In genomic region chr6:55560606-55561005, GRCm38 (mm10) we compare ENCODE assay signal across 29 mouse cellular contexts.
DNase-seq lines count a peak whose midpoint lies in the region; ATAC-seq and TF ChIP-seq lines count a peak whose summit lies in the region.
"Had no signal": no experiment of that assay in that cellular context is flagged by ENCODE, and none has a peak within 500 bp of the region (broad histone marks: within the 10 kb centered on the region; RNA-seq: fewer than 3 reads in every experiment).

No protein-coding gene starts in this region.

- H3K4me1 ChIP-seq in cerebellum, adult 2 months (ENCODE audit: control insufficient read depth, insufficient read depth, low read length) = no peaks in the 10 kb centered on the region
- peaks cover 11% of the 10 kb centered on the region for H3K4me1 ChIP-seq in forebrain, embryonic 15.5 days
- no peaks in the 10 kb centered on the region for H3K4me1 ChIP-seq in forebrain, embryonic 11.5 days (replicated peaks; ENCODE audit: control insufficient read depth, insufficient read depth, low read length)
- H3K4me1 ChIP-seq: embryonic facial prominence, embryonic 12.5 days; limb, embryonic 10.5 days; limb, embryonic 15.5 days; liver, embryonic 13.5 days; megakaryocyte, embryonic 14.5 days; midbrain, embryonic 13.5 days had no signal

- no peak for TF ChIP-seq CTCF in cerebellum, adult 2 months (IDR thresholded peaks at IDR 0.05; ENCODE audit: borderline replicate concordance, insufficient read depth, low read depth, low read length)
- TF ChIP-seq CTCF in brain, embryonic 14.5 days (IDR thresholded peaks at IDR 0.05; ENCODE audit: borderline replicate concordance, extremely low read depth, insufficient read depth, insufficient read length) = no peak

- no peaks in the 10 kb centered on the region for H3K36me3 ChIP-seq in forebrain, embryonic 15.5 days
- no peaks in the 10 kb centered on the region for H3K36me3 ChIP-seq in forebrain, embryonic 11.5 days (ENCODE audit: control insufficient read depth, insufficient read depth, low read length)
- H3K36me3 ChIP-seq: embryonic facial prominence, embryonic 12.5 days; hindbrain, embryonic 13.5 days; limb, embryonic 10.5 days; limb, embryonic 15.5 days; liver, embryonic 13.5 days; midbrain, embryonic 13.5 days had no signal

- H3K27ac ChIP-seq in cerebellum, adult 2 months (ENCODE audit: insufficient read depth, low read length) = no peak overlapping the region
- H3K27ac ChIP-seq in forebrain, embryonic 15.5 days (replicated peaks) = peak overlapping the region; percentile 28; the same call in 1 of the 2 replicates
- H3K27ac ChIP-seq in forebrain, embryonic 11.5 days (ENCODE audit: low read depth, low read length) = no peak overlapping the region
- H3K27ac ChIP-seq: embryonic facial prominence, embryonic 12.5 days; hindbrain, embryonic 13.5 days; limb, embryonic 10.5 days; limb, embryonic 15.5 days; liver, embryonic 13.5 days; midbrain, embryonic 13.5 days; stomach, postnatal 0 days had no signal

- ATAC-seq in forebrain, embryonic 15.5 days (replicated peaks) = peak; percentile 64
- ATAC-seq in forebrain, embryonic 11.5 days (replicated peaks; ENCODE audit: low FRiP score) = no peak
- ATAC-seq: activated CD4-positive, CD25-positive, alpha-beta regulatory T cell, adult 4 months; intestine, postnatal 0 days; lung, postnatal 0 days; midbrain, embryonic 13.5 days had no signal

- H3K27me3 ChIP-seq in cerebellum, adult 2 months (ENCODE audit: control insufficient read depth, insufficient read depth, low read length) = no peaks in the 10 kb centered on the region
- no peaks in the 10 kb centered on the region for H3K27me3 ChIP-seq in forebrain, embryonic 15.5 days
- no peaks in the 10 kb centered on the region for H3K27me3 ChIP-seq in forebrain, embryonic 11.5 days (ENCODE audit: control insufficient read depth, insufficient read depth, low read length)
- H3K27me3 ChIP-seq: CH12.LX; hindbrain, embryonic 13.5 days; limb, embryonic 15.5 days; liver, embryonic 13.5 days; midbrain, embryonic 13.5 days had no signal

- H3K4me3 ChIP-seq in cerebellum, adult 2 months (replicated peaks; ENCODE audit: insufficient read depth, low read depth, low read length) = no peak overlapping the region
- no peak overlapping the region for H3K4me3 ChIP-seq in forebrain, embryonic 15.5 days
- no peak overlapping the region for H3K4me3 ChIP-seq in forebrain, embryonic 11.5 days (ENCODE audit: low read depth, low read length)
- H3K4me3 ChIP-seq: embryonic facial prominence, embryonic 12.5 days; hindbrain, embryonic 13.5 days; limb, embryonic 10.5 days; limb, embryonic 15.5 days; liver, embryonic 13.5 days; megakaryocyte, embryonic 14.5 days; midbrain, embryonic 13.5 days had no signal

- DNase-seq in cerebellum, postnatal 10 days = peak; percentile 70 to 77
- DNase-seq in cerebellum, adult 2 months = no peak
- no peak for DNase-seq in forebrain, embryonic 11.5 days (ENCODE audit: low spot score)
- peak; percentile 27 to 60 for DNase-seq in layer of hippocampus, postnatal 10 days (ENCODE audit: low spot score in 2 of 2)
- no peak for DNase-seq in layer of hippocampus, adult 11-12 months (ENCODE audit: low spot score)
- DNase-seq in brain, embryonic 14.5 days (ENCODE audit: low read depth) = peak; percentile 72
- DNase-seq in adrenal gland, adult 2 months = no peak
- DNase-seq: adrenal gland, adult 8-10 months; cerebellum, adult 9-11 months; kidney, adult 9 months; kidney, postnatal 10 days; liver, embryonic 13.5 days; lung, adult 18-20 months; lung, postnatal 4 days; right cerebral cortex, postnatal 25 days; thymus, adult 18-20 months; thymus, postnatal 25 days had no signal

- no peak overlapping the region for H3K4me2 ChIP-seq in forebrain, embryonic 15.5 days (replicated peaks)
- no peak overlapping the region for H3K4me2 ChIP-seq in forebrain, embryonic 11.5 days (ENCODE audit: low read depth, low read length, severe bottlenecking)
- H3K4me2 ChIP-seq: embryonic facial prominence, embryonic 12.5 days; hindbrain, embryonic 13.5 days; limb, embryonic 15.5 days; liver, embryonic 13.5 days; midbrain, embryonic 13.5 days had no signal

- no peak overlapping the region for H3K9ac ChIP-seq in forebrain, embryonic 15.5 days (replicated peaks)
- H3K9ac ChIP-seq in forebrain, embryonic 11.5 days (ENCODE audit: low read length) = no peak overlapping the region
- H3K9ac ChIP-seq: embryonic facial prominence, embryonic 12.5 days; hindbrain, embryonic 13.5 days; limb, embryonic 15.5 days; liver, embryonic 13.5 days; midbrain, embryonic 13.5 days had no signal

- no peaks in the 10 kb centered on the region for H3K9me3 ChIP-seq in forebrain, embryonic 15.5 days
- H3K9me3 ChIP-seq in forebrain, embryonic 11.5 days (ENCODE audit: control insufficient read depth, low read length) = no peaks in the 10 kb centered on the region
- H3K9me3 ChIP-seq: embryonic facial prominence, embryonic 12.5 days; hindbrain, embryonic 13.5 days; limb, embryonic 10.5 days; limb, embryonic 15.5 days; liver, embryonic 13.5 days; megakaryocyte, embryonic 14.5 days; midbrain, embryonic 13.5 days had no signal

- 20% methylated on average over 5 of the region's 5 CpGs for WGBS in cerebellum, adult 2 months
- WGBS in forebrain, embryonic 15.5 days = 26% methylated on average over 5 of the region's 5 CpGs
- WGBS in forebrain, embryonic 11.5 days = 61% methylated on average over 5 of the region's 5 CpGs

- TF ChIP-seq POLR2A in cerebellum, adult 2 months (IDR thresholded peaks at IDR 0.05; ENCODE audit: borderline replicate concordance, insufficient read depth, low read length) = no peak
- TF ChIP-seq POLR2A in brain, embryonic 14.5 days (IDR thresholded peaks at IDR 0.05; ENCODE audit: borderline replicate concordance, extremely low read depth, insufficient read depth, insufficient read length, poor library complexity, severe bottlenecking) = no peak

Comparison
In these comparisons a context has a peak if more than half of its experiments do, and no peak if none do; other contexts are left out.
1. DNase-seq: peak in cerebellum, postnatal 10 days (2 of 2), layer of hippocampus, postnatal 10 days (2 of 2) and brain, embryonic 14.5 days (single experiment); none in cerebellum, adult 2 months (0 of 2), forebrain, embryonic 11.5 days (single experiment), layer of hippocampus, adult 11-12 months (single experiment) and adrenal gland, adult 2 months (single experiment).